Mouse (Mus musculus) left cerebral cortex, adult 11 months (tissue): ENCODE measurements at regions not wholly inside any gene's neighbourhood (a gene's known extent, or its start where the extent isn't known, plus 50 kb on each side); places are given as distances from the start of the nearest gene placed in this dataset.

Experiments used
- DNase-seq: peaks from one replicate; pipeline ENCODE4 v3.0.0; 2022; ENCODE audit warnings: low spot score

GRCm38 (mm10) chrX:11655466-11655865, 327.8 kb downstream of the H2al1j start:
- peak; percentile 13 for DNase-seq

GRCm38 (mm10) chrX:11657606-11658254, 330.1 kb downstream of the H2al1j start:
- no peak for DNase-seq

GRCm38 (mm10) chrX:11663187-11663829, 335.7 kb downstream of the H2al1j start:
- no peak for DNase-seq

GRCm38 (mm10) chrX:11664330-11665061, 336.9 kb downstream of the H2al1j start:
- no peak for DNase-seq

- no peak for DNase-seq
These were observed 337.7 kb downstream of the H2al1j start for GRCm38 (mm10) chrX:11665077-11665974.

GRCm38 (mm10) chrX:11666517-11666916, 338.9 kb downstream of the H2al1j start:
- DNase-seq: no peak

GRCm38 (mm10) chrX:11671805-11672204, 344.2 kb downstream of the H2al1j start:
- DNase-seq: no peak

GRCm38 (mm10) chrX:11678086-11678485, 350.5 kb downstream of the H2al1j start:
- no peak for DNase-seq

GRCm38 (mm10) chrX:11681274-11681673, 353.7 kb downstream of the H2al1j start:
- no peak for DNase-seq

GRCm38 (mm10) chrX:11689989-11690405, 362.4 kb downstream of the H2al1j start:
- DNase-seq: no peak

- DNase-seq: no peak
These were observed 362.8 kb downstream of the H2al1j start for GRCm38 (mm10) chrX:11690446-11690845.

GRCm38 (mm10) chrX:11691019-11691418, 363.4 kb downstream of the H2al1j start:
- no peak for DNase-seq

GRCm38 (mm10) chrX:11696565-11696964, 368.9 kb downstream of the H2al1j start:
- no peak for DNase-seq

- DNase-seq: no peak
These were observed 373.5 kb downstream of the H2al1j start for GRCm38 (mm10) chrX:11701095-11701494.

GRCm38 (mm10) chrX:11705851-11706557, 378.4 kb downstream of the H2al1j start:
- no peak for DNase-seq

GRCm38 (mm10) chrX:11707330-11707729, 379.7 kb downstream of the H2al1j start:
- DNase-seq: no peak

GRCm38 (mm10) chrX:11708325-11708724, 380.7 kb downstream of the H2al1j start:
- no peak for DNase-seq

- no peak for DNase-seq
These were observed 381.7 kb downstream of the H2al1j start for GRCm38 (mm10) chrX:11709326-11709725.

GRCm38 (mm10) chrX:11713423-11713822, 385.8 kb downstream of the H2al1j start:
- DNase-seq: no peak

GRCm38 (mm10) chrX:11716773-11717172, 389.2 kb downstream of the H2al1j start:
- DNase-seq: no peak

GRCm38 (mm10) chrX:11718778-11719177, 391.2 kb downstream of the H2al1j start:
- DNase-seq: no peak
